8 mouse cellular contexts compared by ENCODE assay signal in genomic region chr6:40393213-40393612, GRCm38 (mm10). TPM values are rescaled to one million over a fixed set of nuclear protein-coding genes. Genes with fewer than 3 reads are reported as not detected.
A peak's percentile ranks its signal among the peaks of the same experiment; 100 is the strongest.
DNase-seq lines count a peak whose midpoint lies in the region; ATAC-seq and TF ChIP-seq lines count a peak whose summit lies in the region.

No protein-coding gene starts in this region.

- no peak overlapping the region for H3K9ac ChIP-seq in intestine, postnatal 0 days (ENCODE audit: low read depth, low read length)
- H3K9ac ChIP-seq in midbrain, embryonic 13.5 days (replicated peaks) = no peak overlapping the region
- no peak overlapping the region for H3K9ac ChIP-seq in stomach, embryonic 16.5 days (ENCODE audit: low read length)

- H3K4me2 ChIP-seq in intestine, postnatal 0 days (replicated peaks; ENCODE audit: low read depth) = no peak overlapping the region
- no peak overlapping the region for H3K4me2 ChIP-seq in midbrain, embryonic 13.5 days (replicated peaks)
- no peak overlapping the region for H3K4me2 ChIP-seq in stomach, embryonic 16.5 days (ENCODE audit: low read depth, low read length)

- ATAC-seq in intestine, postnatal 0 days = peak; percentile 45; the same call in 1 of the 2 replicates
- peak; percentile 97 for ATAC-seq in midbrain, embryonic 13.5 days
- ATAC-seq in stomach, embryonic 16.5 days (ENCODE audit: insufficient read depth, low FRiP score) = peak; percentile 90; the same call in 1 of the 2 replicates

- intact Hi-C loops in heart, postnatal 25 days (cut with DNase I) = loop anchor here (2.0 kb wide), 1 partner anchor 156 kb away; no protein-coding TSS in a partner anchor
- intact Hi-C loops in left cerebral cortex, postnatal 25 days (cut with DNase I) = loop anchor here (2.0 to 5.0 kb wide), 2 partner anchors 158 to 521 kb away; partner anchors contain the start of gene Tmem178b

- H3K27ac ChIP-seq in intestine, postnatal 0 days (ENCODE audit: low read depth, low read length) = no peak overlapping the region
- no peak overlapping the region for H3K27ac ChIP-seq in midbrain, embryonic 13.5 days
- no peak overlapping the region for H3K27ac ChIP-seq in stomach, embryonic 16.5 days (ENCODE audit: low read length)

- H3K27me3 ChIP-seq in intestine, postnatal 0 days (replicated peaks; ENCODE audit: control insufficient read depth, insufficient read depth, low read length) = no peaks in the 10 kb centered on the region
- H3K27me3 ChIP-seq in midbrain, embryonic 13.5 days = no peaks in the 10 kb centered on the region
- no peaks in the 10 kb centered on the region for H3K27me3 ChIP-seq in stomach, embryonic 16.5 days (ENCODE audit: control insufficient read depth, insufficient read depth, low read length)

- peaks cover 8% of the 10 kb centered on the region; the same call in 1 of the 2 replicates for H3K36me3 ChIP-seq in intestine, postnatal 0 days (ENCODE audit: control insufficient read depth, insufficient read depth)
- peaks cover 17% of the 10 kb centered on the region for H3K36me3 ChIP-seq in midbrain, embryonic 13.5 days
- H3K36me3 ChIP-seq in stomach, embryonic 16.5 days (ENCODE audit: control insufficient read depth, insufficient read depth, low read length) = peaks cover 4% of the 10 kb centered on the region; the same call in 1 of the 2 replicates

- DNase-seq in heart, adult 18-20 months = peak; percentile 33 to 71
- DNase-seq in heart, postnatal 25 days (ENCODE audit: low spot score) = no peak
- peak; percentile 68 to 85 for DNase-seq in cerebellum, postnatal 4 days (ENCODE audit: low spot score in 2 of 2)
- peak; percentile 44 for DNase-seq in gastrocnemius, postnatal 10 days
- peak; percentile 87 to 97 for DNase-seq in left cerebral cortex, postnatal 25 days (ENCODE audit: low spot score in 2 of 2)

- H3K4me1 ChIP-seq in intestine, postnatal 0 days (replicated peaks; ENCODE audit: control insufficient read depth, insufficient read depth, low read length) = no peaks in the 10 kb centered on the region
- H3K4me1 ChIP-seq in midbrain, embryonic 13.5 days (replicated peaks) = peaks cover 12% of the 10 kb centered on the region
- no peaks in the 10 kb centered on the region for H3K4me1 ChIP-seq in stomach, embryonic 16.5 days (ENCODE audit: control insufficient read depth, insufficient read depth, low read length)

- TF ChIP-seq CTCF in intestine, postnatal 0 days (IDR thresholded peaks at IDR 0.05; ENCODE audit: low read depth) = peak; percentile 90

- H3K9me3 ChIP-seq in intestine, postnatal 0 days (ENCODE audit: control insufficient read depth) = no peaks in the 10 kb centered on the region
- no peaks in the 10 kb centered on the region; the same call in 1 of the 2 replicates for H3K9me3 ChIP-seq in midbrain, embryonic 13.5 days
- no peaks in the 10 kb centered on the region for H3K9me3 ChIP-seq in stomach, embryonic 16.5 days (replicated peaks; ENCODE audit: control insufficient read depth, low read length)

- WGBS in intestine, postnatal 0 days = 37% methylated on average over 3 of the region's 3 CpGs
- 11% methylated on average over 3 of the region's 3 CpGs for WGBS in midbrain, embryonic 13.5 days
- WGBS in stomach, embryonic 16.5 days = 31% methylated on average over 3 of the region's 3 CpGs

- no peak overlapping the region for H3K4me3 ChIP-seq in intestine, postnatal 0 days (ENCODE audit: low read depth, low read length)
- no peak overlapping the region for H3K4me3 ChIP-seq in midbrain, embryonic 13.5 days (replicated peaks)
- H3K4me3 ChIP-seq in stomach, embryonic 16.5 days (replicated peaks; ENCODE audit: low read length) = no peak overlapping the region

RNA-seq across cellular contexts. Expression of gene E330009J07Rik, which starts 42.7 kb away (rescaled TPM):
- total RNA-seq in heart, adult 18-20 months (2021) = 1 to 10 TPM; 4.0 to 4.3 TPM
- total RNA-seq in heart, postnatal 25 days (2021) = 1 to 10 TPM; 2.7 to 4.0 TPM
- 1 to 10 TPM; 3.7 to 3.8 TPM for total RNA-seq in gastrocnemius, postnatal 10 days (2021)
- polyA plus RNA-seq in intestine, postnatal 0 days (2015; fragmentation: Nextera tagmentation; extraction: Ambion mirVana) = 4.4 TPM in 2 replicates
- 10 to 100 TPM; 57.4 to 58.1 TPM for total RNA-seq in left cerebral cortex, postnatal 25 days (2021)
- 14.2 and 14.3 TPM in 2 replicates for polyA plus RNA-seq in midbrain, embryonic 13.5 days (2015; fragmentation: Nextera tagmentation; extraction: Ambion mirVana)
- 16.6 and 19.8 TPM in 2 replicates for polyA plus RNA-seq in stomach, embryonic 16.5 days (2015; fragmentation: Nextera tagmentation; extraction: Ambion mirVana)

RNA-seq across cellular contexts. Expression of gene Wee2, which starts 45.7 kb away (rescaled TPM):
- total RNA-seq in heart, adult 18-20 months (2021) = not detected
- not detected for total RNA-seq in heart, postnatal 25 days (2021)
- not detected for total RNA-seq in gastrocnemius, postnatal 10 days (2021)
- not detected in 2 replicates for polyA plus RNA-seq in intestine, postnatal 0 days (2015; fragmentation: Nextera tagmentation; extraction: Ambion mirVana)
- not detected for total RNA-seq in left cerebral cortex, postnatal 25 days (2021)
- polyA plus RNA-seq in midbrain, embryonic 13.5 days (2015; fragmentation: Nextera tagmentation; extraction: Ambion mirVana) = 0.13 and 0.15 TPM in 2 replicates
- polyA plus RNA-seq in stomach, embryonic 16.5 days (2015; fragmentation: Nextera tagmentation; extraction: Ambion mirVana) = not detected in 2 replicates

Comparison
In these comparisons a context has a peak if more than half of its experiments do, and no peak if none do; other contexts are left out.
1. ATAC-seq: peak in every context shown above with its lines; median percentile 97 in midbrain, embryonic 13.5 days; 90 in stomach, embryonic 16.5 days; 45 in intestine, postnatal 0 days.
2. RNA of gene E330009J07Rik, which starts 42.7 kb away (total RNA-seq): 57.4 to 58.1 TPM in left cerebral cortex, postnatal 25 days; 4.0 to 4.3 TPM in heart, adult 18-20 months, 2.7 to 4.0 TPM in heart, postnatal 25 days and 3.7 to 3.8 TPM in gastrocnemius, postnatal 10 days; every median in the first group is over 10 times any median in the second.